Mouse (Mus musculus): ENCODE results near the gene Rft1. TPM values are rescaled to one million over a fixed set of nuclear protein-coding genes. Genes with fewer than 3 reads are reported as not detected.
A peak's percentile ranks its signal among the peaks of the same experiment; 100 is the strongest.

Rft1 gene
- polyA plus RNA-seq, 1 experiment from 2014 or later, result 24.4 TPM

GRCm38 (mm10) chr14:30666604-30667003, 12.4 kb downstream of the Rft1 start:
- DNase-seq (ENCODE audit: low read depth, low spot score) (peak; percentile 60), ATAC-seq (peak; percentile 96)
- in situ Hi-C loops (cut with MboI; ENCODE audit: low pct_unique_long_range_greater_than_20kb), result loop anchor here (25.0 kb wide), 2 partner anchors 529 to 679 kb away; partner anchors contain the start of gene Actr8
- CTCF ChIA-PET, result interaction anchor here (1.0 to 4.1 kb wide), 9 partner anchors 8 to 76 kb away, joined by 3 to 21 read pairs (median 4); partner anchors contain the start of gene Rft1
- H3K27me3 ChIP-seq, result no peaks in the 10 kb centered on the region
- no peak for TF ChIP-seq CTCF (IDR thresholded peaks at IDR 0.05)
- POLR2A ChIA-PET, result interaction anchor here (0.5 to 1.4 kb wide), 5 partner anchors 10 to 626 kb away, joined by 3 to 6 read pairs (median 4); no protein-coding TSS in a partner anchor

GRCm38 (mm10) chr14:30670161-30670560, 16.0 kb downstream of the Rft1 start:
- no peaks in the 10 kb centered on the region for H3K27me3 ChIP-seq
- in situ Hi-C loops (cut with MboI; ENCODE audit: low pct_unique_long_range_greater_than_20kb), result loop anchor here (5.0 to 25.0 kb wide), 3 partner anchors 83 to 683 kb away; partner anchors contain the start of gene Actr8
- POLR2A ChIA-PET, result no interaction called here
- TF ChIP-seq CTCF (IDR thresholded peaks at IDR 0.05), result no peak
- CTCF ChIA-PET, result interaction anchor here (0.9 to 2.7 kb wide), 4 partner anchors 15 to 83 kb away, joined by 4 to 8 read pairs (median 4); no protein-coding TSS in a partner anchor
- ATAC-seq (no peak), DNase-seq (ENCODE audit: low read depth, low spot score) (no peak)

GRCm38 (mm10) chr14:30671095-30671985, 17.2 kb downstream of the Rft1 start:
- ATAC-seq (peak; percentile 24), DNase-seq (ENCODE audit: low read depth, low spot score) (no peak)
- no peak for TF ChIP-seq CTCF (IDR thresholded peaks at IDR 0.05)
- ChIA-PET CTCF (interaction anchor here (0.8 to 4.2 kb wide), 15 partner anchors 12 to 96 kb away, joined by 3 to 28 read pairs (median 4); no protein-coding TSS in a partner anchor), POLR2A (interaction anchor here (0.5 to 0.6 kb wide), 2 partner anchors 18 to 89 kb away, joined by 3 read pairs; no protein-coding TSS in a partner anchor)
- no peaks in the 10 kb centered on the region for H3K27me3 ChIP-seq
- in situ Hi-C loops (cut with MboI; ENCODE audit: low pct_unique_long_range_greater_than_20kb), result loop anchor here (5.0 to 25.0 kb wide), 3 partner anchors 84 to 684 kb away; partner anchors contain the start of gene Actr8

GRCm38 (mm10) chr14:30671986-30672312, 17.8 kb downstream of the Rft1 start:
- in situ Hi-C loops (cut with MboI; ENCODE audit: low pct_unique_long_range_greater_than_20kb), result loop anchor here (5.0 to 25.0 kb wide), 3 partner anchors 85 to 685 kb away; partner anchors contain the start of gene Actr8
- H3K27me3 ChIP-seq, result no peaks in the 10 kb centered on the region
- CTCF ChIA-PET, result interaction anchor here (0.8 to 4.2 kb wide), 16 partner anchors 10 to 103 kb away, joined by 3 to 28 read pairs (median 4); no protein-coding TSS in a partner anchor

GRCm38 (mm10) chr14:30674947-30675346, 20.8 kb downstream of the Rft1 start:
- ChIA-PET CTCF (interaction anchor here (1.0 to 4.2 kb wide), 7 partner anchors 9 to 91 kb away, joined by 3 to 28 read pairs (median 4); no protein-coding TSS in a partner anchor), POLR2A (interaction anchor here (0.7 to 1.3 kb wide), 2 partner anchors 18 to 208 kb away, joined by 3 read pairs; no protein-coding TSS in a partner anchor)
- no peak for TF ChIP-seq CTCF (IDR thresholded peaks at IDR 0.05)
- H3K27me3 ChIP-seq, result no peaks in the 10 kb centered on the region
- ATAC-seq, result no peak
- DNase-seq (ENCODE audit: low read depth, low spot score), result no peak
- in situ Hi-C loops (cut with MboI; ENCODE audit: low pct_unique_long_range_greater_than_20kb), result loop anchor here (5.0 to 25.0 kb wide), 3 partner anchors 88 to 688 kb away; partner anchors contain the start of gene Actr8

More at GRCm38 (mm10) chr14:30671986-30672312, 17.8 kb downstream of the Rft1 start:
- DNase-seq (ENCODE audit: low read depth, low spot score), result no peak
- POLR2A ChIA-PET, result interaction anchor here (1.1 kb wide), 1 partner anchor 20 kb away, joined by 3 read pairs; no protein-coding TSS in a partner anchor
- ATAC-seq, result peak; percentile 59
- TF ChIP-seq CTCF (IDR thresholded peaks at IDR 0.05), result peak; percentile 82

- TF ChIP-seq CTCF (IDR thresholded peaks at IDR 0.05), result no peak
- CTCF ChIA-PET, result interaction anchor here (1.5 kb wide), 1 partner anchor 10 kb away, joined by 4 read pairs; no protein-coding TSS in a partner anchor
- no peak for ATAC-seq
- in situ Hi-C loops (cut with MboI; ENCODE audit: low pct_unique_long_range_greater_than_20kb), result no loop called here
- POLR2A ChIA-PET, result no interaction called here
- H3K27me3 ChIP-seq, result no peaks in the 10 kb centered on the region
- DNase-seq (ENCODE audit: low read depth, low spot score), result no peak
Measured at GRCm38 (mm10) chr14:30682131-30682530, 28.0 kb downstream of the Rft1 start.

GRCm38 (mm10) chr14:30690685-30691084, 36.5 kb downstream of the Rft1 start:
- ATAC-seq (no peak), DNase-seq (ENCODE audit: low read depth, low spot score) (no peak)
- H3K27me3 ChIP-seq, result no peaks in the 10 kb centered on the region
- CTCF ChIA-PET, result no interaction called here
- in situ Hi-C loops (cut with MboI; ENCODE audit: low pct_unique_long_range_greater_than_20kb), result loop anchor here (10.0 kb wide), 1 partner anchor 254 kb away; the partner anchor contains the start of gene Itih1
- POLR2A ChIA-PET, result no interaction called here
- TF ChIP-seq CTCF (IDR thresholded peaks at IDR 0.05), result no peak

- POLR2A ChIA-PET, result interaction anchor here (1.2 to 1.4 kb wide), 2 partner anchors 18 to 20 kb away, joined by 3 read pairs; no protein-coding TSS in a partner anchor
- no peak for ATAC-seq
- in situ Hi-C loops (cut with MboI; ENCODE audit: low pct_unique_long_range_greater_than_20kb), result loop anchor here (10.0 kb wide), 1 partner anchor 252 kb away; the partner anchor contains the start of gene Itih1
- CTCF ChIA-PET, result interaction anchor here (1.0 to 1.1 kb wide), 2 partner anchors 10 to 13 kb away, joined by 3 to 4 read pairs; no protein-coding TSS in a partner anchor
- TF ChIP-seq CTCF (IDR thresholded peaks at IDR 0.05), result no peak
- DNase-seq (ENCODE audit: low read depth, low spot score), result no peak
- no peaks in the 10 kb centered on the region for H3K27me3 ChIP-seq
Measured at GRCm38 (mm10) chr14:30692439-30692838, 38.3 kb downstream of the Rft1 start.

- no peak for TF ChIP-seq CTCF (IDR thresholded peaks at IDR 0.05)
- H3K27me3 ChIP-seq, result no peaks in the 10 kb centered on the region
- ChIA-PET POLR2A (no interaction called here), CTCF (interaction anchor here (1.3 to 1.5 kb wide), 2 partner anchors 8 kb away, joined by 5 read pairs; no protein-coding TSS in a partner anchor)
- in situ Hi-C loops (cut with MboI; ENCODE audit: low pct_unique_long_range_greater_than_20kb), result loop anchor here (10.0 kb wide), 1 partner anchor 250 kb away; the partner anchor contains the start of gene Itih1
- DNase-seq (ENCODE audit: low read depth, low spot score), result no peak
- ATAC-seq, result peak; percentile 74
Measured at GRCm38 (mm10) chr14:30694786-30695185, 40.6 kb downstream of the Rft1 start.

GRCm38 (mm10) chr14:30695609-30696008, 41.4 kb downstream of the Rft1 start:
- TF ChIP-seq CTCF (IDR thresholded peaks at IDR 0.05), result no peak
- ChIA-PET POLR2A (no interaction called here), CTCF (interaction anchor here (1.0 to 1.5 kb wide), 2 partner anchors 9 to 10 kb away, joined by 5 to 6 read pairs; no protein-coding TSS in a partner anchor)
- H3K27me3 ChIP-seq, result no peaks in the 10 kb centered on the region
- in situ Hi-C loops (cut with MboI; ENCODE audit: low pct_unique_long_range_greater_than_20kb), result loop anchor here (10.0 kb wide), 1 partner anchor 249 kb away; the partner anchor contains the start of gene Itih1
- no peak for ATAC-seq
- DNase-seq (ENCODE audit: low read depth, low spot score), result no peak
